Mouse (Mus musculus) embryonic facial prominence, embryonic 11.5 days (tissue): ENCODE measurements around the gene Cant1. TPM values are rescaled to one million over a fixed set of nuclear protein-coding genes. Genes with fewer than 3 reads are reported as not detected.

Source experiments
- ATAC-seq: fragments of 200-750 bp; cut with Nextera tagmentation; replicated peaks from 2 replicates; pipeline ENCODE4 v1.8.0; 2017; ENCODE audit warnings: low read depth; ENCODE audit not compliant: insufficient number of reproducible peaks, low FRiP score, low TSS enrichment
- DNase-seq: peaks from one replicate; pipeline ENCODE4 v3.0.0-alpha.2; 2015; ENCODE audit warnings: low spot score
- H3K27ac ChIP-seq: fragments of 300-500 bp; sonication (generic); replicated peaks from 2 replicates; pipeline ENCODE4 v1.5.1; 2014; ENCODE audit warnings: mild to moderate bottlenecking, low read depth, low read length, control low read depth
- H3K27me3 ChIP-seq: fragments of 300-500 bp; sonication (generic); 2 replicates; pipeline ENCODE4 v1.6.1; 2014; ENCODE audit warnings: mild to moderate bottlenecking, low read length, moderate library complexity, mixed read lengths; ENCODE audit not compliant: control insufficient read depth, insufficient read depth
- H3K36me3 ChIP-seq: fragments of 300-500 bp; sonication (generic); replicated peaks from 2 replicates; pipeline ENCODE4 v1.6.1; 2014; ENCODE audit warnings: low read depth, mild to moderate bottlenecking, low read length, moderate library complexity, mixed read lengths; ENCODE audit not compliant: control insufficient read depth, insufficient read depth
- H3K4me1 ChIP-seq: fragments of 300-500 bp; sonication (generic); 2 replicates; pipeline ENCODE4 v1.6.1; 2014; ENCODE audit warnings: low read length, mixed read lengths; ENCODE audit not compliant: control insufficient read depth, insufficient read depth
- H3K4me2 ChIP-seq: fragments of 300-500 bp; sonication (generic); 2 replicates; pipeline ENCODE4 v1.6.1; 2014; ENCODE audit warnings: low read depth, mild to moderate bottlenecking, control low read depth, low read length, moderate library complexity
- H3K4me3 ChIP-seq: fragments of 300-500 bp; sonication (generic); 2 replicates; pipeline ENCODE4 v1.5.1; 2014; ENCODE audit warnings: low read depth, low read length, control low read depth
- H3K9ac ChIP-seq: fragments of 300-500 bp; sonication (generic); replicated peaks from 2 replicates; pipeline ENCODE4 v1.6.1; 2014; ENCODE audit warnings: mild to moderate bottlenecking, control low read depth, low read length
- H3K9me3 ChIP-seq: fragments of 300-500 bp; sonication (generic); replicated peaks from 2 replicates; pipeline ENCODE4 v1.6.1; 2016; ENCODE audit warnings: mild to moderate bottlenecking, low read length, inconsistent platforms, mixed read lengths; ENCODE audit not compliant: control insufficient read depth
- WGBS: fragments of 180-500 bp; shearing (Covaris S2); extraction: QIAGEN DNeasy Blood & Tissue Kit; methylation state at CpG from one replicate; pipeline ENCODE4 v1.1.7; 2014; 5-methylcytosine and 5-hydroxymethylcytosine counted together
- polyA plus RNA-seq: library from polyadenylated mRNA; unstranded; fragments of >200 nt; fragmentation: Nextera tagmentation; extraction: Ambion mirVana; gene quantifications from 2 replicates; pipeline ENCODE4 v1.2.1, GENCODE M21; 2014

The Cant1 gene
- polyA plus RNA-seq, 1 experiment from 2014 or later, result 19.5 TPM

- no peaks in the 10 kb centered on the region for H3K36me3 ChIP-seq
- no peaks in the 10 kb centered on the region for H3K27me3 ChIP-seq
- peak within 1 kb of the TSS; percentile 55 for H3K9ac ChIP-seq
- H3K4me1 ChIP-seq, result peaks cover 14% of the 10 kb centered on the region
- WGBS, result 1% methylated on average over 8 of the region's 8 CpGs
- peak; percentile 62 for DNase-seq
- no peaks in the 10 kb centered on the region for H3K9me3 ChIP-seq
- H3K27ac ChIP-seq, result peak within 1 kb of the TSS; percentile 35; the same call in 1 of the 2 replicates
- H3K4me2 ChIP-seq, result peak within 1 kb of the TSS; percentile 48
- H3K4me3 ChIP-seq, result peak within 1 kb of the TSS; percentile 30
- no peak for ATAC-seq
Observed at GRCm38 (mm10) chr11:118427986-118428385, 9.1 kb upstream of the Cant1 start, which contains the start of gene C1qtnf1. C1qtnf1 (plus strand) TSS chr11:118428203.

- ATAC-seq (no peak), DNase-seq (peak; percentile 48)
- Histone ChIP-seq H3K4me3 (no peak overlapping the region), H3K36me3 (no peaks in the 10 kb centered on the region), H3K9me3 (no peaks in the 10 kb centered on the region), H3K4me1 (peaks cover 14% of the 10 kb centered on the region), H3K27ac (no peak overlapping the region; the same call in 1 of the 2 replicates), H3K9ac (no peak overlapping the region), H3K4me2 (no peak overlapping the region; the same call in 1 of the 2 replicates), H3K27me3 (no peaks in the 10 kb centered on the region)
- 27% methylated on average over 3 of the region's 3 CpGs for WGBS
Observed at GRCm38 (mm10) chr11:118427266-118427779, 8.4 kb upstream of the Cant1 start.

- WGBS, result 67% methylated on average over 5 of the region's 5 CpGs
- H3K4me1 ChIP-seq, result peaks cover 14% of the 10 kb centered on the region
- no peaks in the 10 kb centered on the region for H3K27me3 ChIP-seq
- H3K9me3 ChIP-seq, result no peaks in the 10 kb centered on the region
- H3K27ac ChIP-seq, result no peak overlapping the region
- no peak overlapping the region for H3K4me2 ChIP-seq
- H3K4me3 ChIP-seq, result no peak overlapping the region
- H3K9ac ChIP-seq, result no peak overlapping the region
- DNase-seq, result no peak
- no peaks in the 10 kb centered on the region for H3K36me3 ChIP-seq
- ATAC-seq, result no peak
Observed at GRCm38 (mm10) chr11:118426765-118427164, 7.9 kb upstream of the Cant1 start.

GRCm38 (mm10) chr11:118424621-118425335, 5.9 kb upstream of the Cant1 start:
- DNase-seq (no peak), ATAC-seq (no peak)
- no peak overlapping the region for H3K27ac ChIP-seq
- whole genome bisulfite sequencing, result 47% methylated on average over 13 of the region's 13 CpGs
- no peaks in the 10 kb centered on the region for H3K36me3 ChIP-seq
- no peak overlapping the region for H3K4me2 ChIP-seq
- no peak overlapping the region for H3K4me3 ChIP-seq
- H3K4me1 ChIP-seq, result peaks cover 14% of the 10 kb centered on the region
- no peak overlapping the region for H3K9ac ChIP-seq
- no peaks in the 10 kb centered on the region for H3K27me3 ChIP-seq
- H3K9me3 ChIP-seq, result no peaks in the 10 kb centered on the region

- ATAC-seq, result no peak
- peak overlapping the region; percentile 46; the same call in 1 of the 2 replicates for H3K9ac ChIP-seq
Observed at GRCm38 (mm10) chr11:118423266-118423971, 4.5 kb upstream of the Cant1 start.

GRCm38 (mm10) chr11:118420261-118420660, 1.4 kb upstream of the Cant1 start:
- Histone ChIP-seq H3K4me2 (no peak overlapping the region), H3K27ac (no peak overlapping the region), H3K9me3 (no peaks in the 10 kb centered on the region), H3K4me1 (peaks cover 10% of the 10 kb centered on the region), H3K36me3 (no peaks in the 10 kb centered on the region), H3K4me3 (no peak overlapping the region), H3K9ac (no peak overlapping the region), H3K27me3 (no peaks in the 10 kb centered on the region)
- DNase-seq (no peak), ATAC-seq (no peak)
- 77% methylated on average over 7 of the region's 7 CpGs for WGBS

More at GRCm38 (mm10) chr11:118423266-118423971, 4.5 kb upstream of the Cant1 start:
- 5% methylated on average over 18 of the region's 18 CpGs for WGBS
- no peaks in the 10 kb centered on the region for H3K27me3 ChIP-seq
- DNase-seq, result peak; percentile 93
- H3K36me3 ChIP-seq, result no peaks in the 10 kb centered on the region
- H3K4me2 ChIP-seq, result peak overlapping the region; percentile 24
- H3K9me3 ChIP-seq, result no peaks in the 10 kb centered on the region
- no peak overlapping the region for H3K4me3 ChIP-seq
- H3K27ac ChIP-seq, result no peak overlapping the region
- peaks cover 11% of the 10 kb centered on the region for H3K4me1 ChIP-seq

- Histone ChIP-seq H3K27me3 (no peaks in the 10 kb centered on the region), H3K4me2 (peak overlapping the region; percentile 60), H3K4me1 (peaks cover 6% of the 10 kb centered on the region), H3K4me3 (peak overlapping the region; percentile 83), H3K9ac (peak overlapping the region; percentile 95), H3K9me3 (no peaks in the 10 kb centered on the region), H3K36me3 (no peaks in the 10 kb centered on the region; the same call in 1 of the 2 replicates), H3K27ac (no peak overlapping the region)
- DNase-seq (no peak), ATAC-seq (peak; percentile 16; the same call in 1 of the 2 replicates)
- WGBS, result 9% methylated on average over 12 of the region's 12 CpGs
Observed at GRCm38 (mm10) chr11:118418442-118418833, 448 bp downstream of the Cant1 start.
